Mouse (Mus musculus) kidney, adult 11 months (tissue): ENCODE data around the gene Pde1b.
A peak's percentile ranks its signal among the peaks of the same experiment; 100 is the strongest.

Source experiments
- DNase-seq: peaks from one replicate; pipeline ENCODE4 v3.0.0; 2022

Gene Pde1b

GRCm38 (mm10) chr15:103509317-103509716, 6.5 kb downstream of the Pde1b start:
- no peak for DNase-seq

DNA sequence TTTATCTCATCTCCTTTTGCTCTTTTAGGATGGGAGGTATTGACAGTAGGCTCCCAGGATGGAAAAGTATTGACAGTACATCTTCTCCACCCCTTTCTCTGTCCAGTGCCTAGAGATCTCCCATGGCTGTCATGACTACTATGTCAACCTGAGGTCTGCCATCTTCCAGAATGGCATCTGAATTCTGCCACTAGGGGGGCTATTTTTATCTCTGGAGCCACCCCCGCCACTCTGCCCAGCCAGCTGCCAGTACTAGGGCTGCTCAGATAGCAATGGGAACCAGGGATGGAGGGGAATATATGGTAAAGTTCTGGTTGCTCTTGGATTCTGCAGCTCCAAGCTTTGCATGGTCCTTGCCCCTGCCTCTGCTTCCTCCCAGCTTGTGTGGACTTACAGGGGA, 8.8 kb downstream of the Pde1b start:
- no peak for DNase-seq

GRCm38 (mm10) chr15:103513621-103514031, 10.8 kb downstream of the Pde1b start:
- DNase-seq: no peak

DNA sequence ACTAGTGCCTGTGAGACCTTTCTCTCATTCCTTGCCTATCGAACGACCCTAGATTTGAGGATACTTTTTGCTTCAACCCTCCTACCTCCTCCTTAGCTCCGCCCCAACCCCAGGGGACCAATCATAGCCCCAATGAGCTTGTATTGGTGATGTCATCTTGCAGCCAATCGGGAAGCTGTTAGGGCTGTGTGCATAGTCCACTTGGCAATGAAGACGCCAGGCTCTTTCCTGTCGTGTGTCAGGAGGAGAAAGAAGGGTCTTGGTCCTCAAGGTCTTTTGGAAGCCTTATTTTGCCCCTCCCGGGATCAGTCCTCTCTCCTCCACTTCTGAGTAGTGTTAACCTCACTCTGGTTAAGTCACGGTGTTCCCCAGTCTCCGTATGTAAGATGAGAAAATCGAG, 11.3 kb downstream of the Pde1b start:
- peak; percentile 71 for DNase-seq

- DNase-seq: no peak
These were observed 12.1 kb downstream of the Pde1b start for GRCm38 (mm10) chr15:103514914-103515313.

DNA sequence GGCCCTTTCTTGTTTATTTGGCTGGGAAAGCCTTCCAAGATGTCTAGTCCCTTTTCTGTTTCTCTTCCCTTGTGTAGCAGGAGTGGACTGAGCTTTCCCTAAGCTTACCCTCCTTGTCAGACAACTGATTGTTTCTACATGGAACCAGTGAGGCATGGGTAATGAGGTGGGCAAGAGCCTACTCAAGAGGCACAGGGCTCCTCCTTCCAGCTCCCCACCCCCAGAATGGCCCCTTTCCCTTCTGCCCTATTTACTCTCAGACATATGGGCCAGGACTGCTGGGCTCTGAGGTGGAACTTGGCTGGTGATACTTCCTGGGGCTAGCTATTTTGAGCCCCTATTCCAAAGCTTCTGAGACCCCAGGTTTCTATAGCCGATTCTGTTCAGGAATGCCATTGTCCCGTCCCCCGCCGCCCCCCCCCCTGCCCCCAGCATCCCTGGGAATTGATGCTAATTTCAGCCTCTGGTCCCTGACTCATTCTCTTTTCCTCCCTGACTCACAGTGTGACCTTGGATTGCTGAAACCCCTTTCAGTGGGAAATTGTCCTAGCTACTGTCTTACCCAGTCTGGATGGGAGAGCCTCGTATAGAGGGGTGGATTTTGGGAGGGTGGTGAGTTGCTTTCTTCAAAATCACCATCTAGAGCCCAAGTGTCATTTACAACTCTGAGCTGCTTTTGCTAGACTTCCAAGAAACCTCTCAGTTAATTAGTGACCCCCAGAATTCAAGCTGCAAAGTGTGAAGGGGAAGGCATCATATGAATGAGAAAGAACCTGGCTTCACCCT, 16.0 kb downstream of the Pde1b start:
- no peak for DNase-seq

- no peak for DNase-seq
These were observed 16.8 kb downstream of the Pde1b start for GRCm38 (mm10) chr15:103519386-103520378.

DNA sequence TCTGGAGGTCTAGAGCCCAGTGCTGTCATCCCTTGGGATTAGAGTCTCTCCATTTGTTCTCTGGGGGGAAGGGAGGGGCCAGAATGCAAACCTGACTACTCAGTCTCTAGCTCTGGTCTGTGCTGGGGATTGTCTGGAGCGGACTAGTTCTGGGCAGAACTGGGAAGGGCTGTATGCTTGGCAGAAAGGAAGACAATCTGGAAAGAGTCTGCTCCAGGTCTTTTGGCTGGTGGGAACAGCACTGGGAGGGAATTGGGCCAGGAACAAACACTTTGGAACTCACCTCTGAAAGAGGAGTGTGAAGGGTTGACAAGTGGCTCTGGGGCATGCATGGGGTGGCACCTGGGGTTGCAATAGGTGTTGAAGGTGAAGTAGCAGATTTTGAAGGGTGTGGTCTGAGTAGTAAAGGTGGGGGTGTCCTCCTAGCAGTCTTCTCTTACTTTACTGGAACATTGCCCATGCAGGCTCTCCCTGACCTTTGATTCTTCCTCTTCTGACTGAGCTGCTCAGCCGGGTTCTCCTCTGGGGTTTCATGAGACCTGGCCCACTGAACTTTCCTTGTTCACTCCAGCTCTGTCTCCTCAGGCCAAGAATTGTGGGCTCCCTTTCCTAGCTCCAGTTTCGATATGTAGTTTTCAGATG, 19.7 kb downstream of the Pde1b start:
- DNase-seq: peak; percentile 19

DNA sequence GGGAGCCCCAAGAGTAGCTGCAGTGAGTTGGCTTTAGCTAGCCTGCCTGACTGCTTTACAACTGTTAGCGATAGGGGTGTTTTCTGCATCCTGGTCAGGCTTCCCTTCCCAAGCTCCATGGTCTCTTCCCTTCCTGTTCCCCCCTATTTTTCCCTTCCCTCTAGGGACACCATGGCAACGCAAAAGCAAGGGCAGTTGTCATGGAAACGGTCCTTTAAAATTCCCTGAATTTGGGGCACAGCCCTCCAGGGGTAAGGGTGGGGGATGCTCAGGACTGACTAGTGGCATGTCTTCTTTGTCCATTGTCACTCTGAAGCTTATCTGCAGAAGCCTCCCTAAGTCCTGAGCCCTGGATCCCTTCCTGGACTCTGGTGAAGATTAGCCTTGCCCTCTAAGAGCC, 20.3 kb downstream of the Pde1b start:
- DNase-seq: no peak

DNA sequence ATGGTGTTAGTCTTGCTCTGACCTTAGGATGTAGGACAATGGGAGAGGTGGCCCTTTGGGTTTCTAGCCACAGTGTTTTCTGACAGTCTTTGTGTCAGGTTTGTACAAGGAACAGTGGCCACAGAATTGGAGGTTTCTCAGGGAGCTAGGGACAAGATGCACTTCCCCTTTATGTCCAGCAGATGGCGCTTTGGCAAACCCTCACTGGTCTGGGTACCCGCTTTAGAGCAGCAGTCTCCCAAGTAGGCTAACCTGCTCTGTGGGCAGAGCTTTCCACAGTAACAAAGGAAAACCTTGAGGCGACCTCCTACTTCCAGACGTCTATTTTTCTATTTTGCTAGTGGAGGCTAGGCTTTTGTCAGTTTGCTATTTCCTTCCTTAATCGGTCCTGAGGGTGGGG, 27.5 kb downstream of the Pde1b start:
- peak; percentile 50 for DNase-seq

DNA sequence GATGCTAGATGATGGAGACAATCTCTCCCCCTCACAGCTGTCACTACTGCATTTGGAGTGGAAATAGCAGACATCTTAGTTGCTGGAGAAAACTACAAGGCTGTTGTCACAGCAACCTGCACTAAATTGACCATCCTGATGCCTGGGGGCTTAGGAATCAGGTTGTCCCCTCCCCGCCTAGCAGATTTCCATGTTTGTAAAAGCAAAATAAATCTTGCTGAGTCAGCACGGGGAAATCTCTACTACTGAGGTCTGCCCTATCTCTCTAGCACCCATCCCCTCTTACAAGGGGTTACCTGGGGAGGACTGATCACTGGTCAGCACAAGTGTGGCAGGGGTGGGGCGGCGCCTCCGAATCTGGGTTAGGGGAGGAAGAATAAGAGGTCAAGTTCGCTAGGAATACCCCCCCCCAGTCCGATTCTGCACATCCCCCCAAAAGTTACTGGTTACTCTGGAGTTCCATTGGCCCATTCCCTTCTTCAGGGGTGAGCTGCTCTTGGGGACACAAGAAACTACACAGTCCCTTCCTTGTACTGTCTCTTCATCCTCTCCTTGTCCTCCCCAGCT, 31.3 kb downstream of the Pde1b start:
- no peak for DNase-seq

- no peak for DNase-seq
These were observed 32.2 kb downstream of the Pde1b start for GRCm38 (mm10) chr15:103535030-103535429.

DNA sequence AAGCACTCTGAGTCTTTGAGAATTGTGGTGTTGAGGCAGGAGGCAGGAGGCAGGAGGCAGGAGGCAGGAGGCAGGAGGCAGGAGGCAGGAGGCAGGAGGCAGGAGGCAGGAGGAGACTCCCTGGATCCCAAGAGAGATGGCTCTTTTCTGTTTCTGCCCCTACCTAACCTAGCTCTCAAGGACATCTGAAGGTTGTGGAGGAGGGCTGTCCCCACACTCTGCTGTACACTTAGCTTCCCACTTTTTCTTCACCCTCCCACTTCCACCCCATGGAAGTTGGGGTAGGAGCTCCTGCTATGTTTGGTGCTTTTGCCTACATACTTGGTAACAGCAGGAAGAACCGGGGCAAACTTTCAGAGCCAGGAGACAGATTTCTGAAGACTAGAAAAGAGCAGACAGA, 33.0 kb downstream of the Pde1b start:
- DNase-seq: peak; percentile 30

- DNase-seq: peak; percentile 1
These were observed 33.6 kb downstream of the Pde1b start for GRCm38 (mm10) chr15:103536456-103536855.

DNA sequence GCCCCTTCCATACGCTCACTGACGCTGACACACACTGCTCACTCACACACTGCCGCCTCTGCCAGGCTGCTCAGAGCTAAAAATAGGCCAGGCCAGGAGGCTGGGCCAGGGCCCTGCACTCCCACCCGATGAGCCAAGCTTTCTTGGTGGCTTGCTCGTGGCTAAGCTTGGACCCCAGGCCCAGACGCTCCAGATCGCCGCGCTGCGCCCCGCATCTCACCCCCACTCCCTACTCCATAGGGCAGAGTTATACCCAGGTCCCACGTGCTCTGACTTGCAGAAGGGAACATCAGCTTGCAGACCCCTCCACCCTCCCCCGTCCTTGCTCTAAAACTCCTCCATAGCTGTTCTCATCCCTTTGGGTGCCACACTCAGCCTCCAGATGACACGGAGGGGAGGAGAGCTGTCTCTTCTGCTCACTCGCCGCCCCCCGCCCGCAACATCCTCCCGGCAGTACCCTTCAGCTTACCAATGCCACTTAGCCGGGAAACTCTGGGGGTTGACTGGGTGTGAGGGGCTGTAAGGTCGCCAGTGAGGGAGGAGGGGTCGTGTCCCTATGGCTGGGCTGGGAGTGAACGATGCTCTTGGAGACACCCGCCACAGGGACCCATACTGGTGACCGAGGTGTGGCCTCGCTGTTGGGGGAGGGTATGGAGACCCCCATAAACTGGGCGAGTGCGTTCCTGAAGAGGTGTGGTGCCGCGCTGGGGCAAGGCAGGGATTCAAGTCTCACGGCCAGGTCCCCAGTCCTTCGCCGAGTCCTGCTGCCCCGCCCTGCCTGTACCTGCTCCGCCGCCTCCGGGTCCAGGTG, 34.4 kb downstream of the Pde1b start:
- DNase-seq: peak; percentile 28

GRCm38 (mm10) chr15:103537822-103538213, 35.0 kb downstream of the Pde1b start, which contains the start of gene Ppp1r1a:
Gene Ppp1r1a, minus strand, starts transcription at chr15:103538003.
- DNase-seq: peak; percentile 55

- peak; percentile 28 for DNase-seq
These were observed 36.4 kb downstream of the Pde1b start for GRCm38 (mm10) chr15:103539259-103539658.

- DNase-seq: peak; percentile 25
These were observed 37.8 kb downstream of the Pde1b start for GRCm38 (mm10) chr15:103540646-103541045.

DNA sequence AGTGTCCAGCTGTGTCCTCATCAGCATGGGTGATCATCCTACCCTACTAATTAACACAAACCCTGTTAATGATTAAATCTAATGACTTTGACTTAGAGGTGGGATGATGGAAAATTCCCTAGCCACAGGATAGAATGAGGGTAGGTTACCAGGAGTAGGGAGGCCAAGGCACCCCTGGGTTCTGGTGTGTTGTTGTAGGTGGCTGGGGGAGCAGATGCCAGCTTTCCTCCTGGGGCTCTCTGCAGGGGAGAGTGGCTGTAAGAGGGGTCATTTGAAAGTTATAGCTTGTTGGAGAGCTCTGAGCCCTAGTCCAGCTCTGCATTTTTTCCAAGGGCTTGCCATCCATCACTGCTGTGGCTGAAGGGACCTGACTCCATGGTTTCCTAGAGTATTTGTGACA, 39.7 kb downstream of the Pde1b start:
- DNase-seq: peak; percentile 87

- no peak for DNase-seq
These were observed 45.1 kb downstream of the Pde1b start for GRCm38 (mm10) chr15:103547983-103548382.

GRCm38 (mm10) chr15:103549475-103549874, 46.6 kb downstream of the Pde1b start:
- DNase-seq: no peak

GRCm38 (mm10) chr15:103551053-103551452, 48.2 kb downstream of the Pde1b start:
- DNase-seq: no peak
